Mouse (Mus musculus): ENCODE data around the gene Ctf2. TPM values are rescaled to one million over a fixed set of nuclear protein-coding genes. Genes with fewer than 3 reads are reported as not detected.

Ctf2 gene
- polyA plus RNA-seq, 1 experiment: not detected

DNA sequence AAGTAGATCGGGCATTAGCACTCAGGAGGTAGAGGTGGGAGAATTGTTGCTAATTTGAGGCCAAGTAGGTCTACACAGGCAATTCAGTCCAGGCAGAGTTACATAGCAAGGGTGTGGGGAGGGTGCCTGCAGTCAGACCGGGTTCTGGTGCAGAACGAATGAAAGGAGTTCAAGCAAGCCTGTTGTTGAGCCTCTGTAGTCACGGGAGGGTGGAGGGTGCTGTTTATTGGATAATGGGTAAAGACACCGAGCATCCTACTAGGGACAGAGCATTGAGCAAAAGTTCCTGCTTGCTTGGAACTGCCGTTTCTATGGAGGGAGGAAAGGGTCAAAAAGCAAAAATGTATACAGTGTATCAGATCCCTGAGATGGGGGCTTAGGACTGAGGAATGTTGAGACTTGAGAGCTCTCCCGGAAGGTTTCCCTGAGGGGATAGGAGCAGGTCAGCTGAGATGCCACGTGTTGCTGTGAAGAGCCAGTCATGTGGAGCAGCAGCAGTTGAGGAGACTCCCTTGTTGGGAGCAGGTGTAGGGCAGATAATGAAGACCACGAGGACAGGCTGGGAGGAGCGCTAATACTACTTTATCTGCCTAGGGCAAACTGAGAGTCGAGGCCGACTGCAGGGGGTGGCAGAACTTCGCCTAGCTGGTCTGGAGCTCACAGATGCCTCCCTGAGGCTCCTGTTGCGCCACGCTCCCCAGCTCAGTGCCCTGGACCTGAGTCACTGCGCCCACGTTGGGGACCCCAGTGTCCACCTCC is 35.1 kb upstream of the Ctf2 start:
- no peak for TF ChIP-seq GATA1 (IDR thresholded peaks at IDR 0.05; ENCODE audit: low read length)

DNA sequence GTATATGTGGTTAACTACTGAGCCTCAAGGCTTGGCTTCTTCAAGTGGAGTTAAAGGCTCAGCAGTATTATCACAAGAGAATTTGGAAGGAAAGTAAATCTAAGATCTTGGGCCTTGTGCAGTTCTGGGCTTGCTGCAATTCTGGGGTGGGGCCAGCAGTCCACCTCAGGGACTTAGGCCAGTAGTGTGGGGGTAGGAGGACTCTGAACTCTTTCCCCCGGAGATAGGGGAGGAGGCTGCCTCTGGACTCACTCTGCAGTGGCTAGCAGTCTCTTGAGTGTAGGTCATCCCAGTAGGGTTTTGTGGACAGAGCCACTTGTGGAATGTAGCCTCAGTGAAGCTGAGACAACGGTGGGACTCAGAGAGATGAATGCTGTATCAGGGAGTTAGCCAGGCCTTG is 33.8 kb upstream of the Ctf2 start:
- TF ChIP-seq GATA1 (IDR thresholded peaks at IDR 0.05; ENCODE audit: low read length): no peak

DNA sequence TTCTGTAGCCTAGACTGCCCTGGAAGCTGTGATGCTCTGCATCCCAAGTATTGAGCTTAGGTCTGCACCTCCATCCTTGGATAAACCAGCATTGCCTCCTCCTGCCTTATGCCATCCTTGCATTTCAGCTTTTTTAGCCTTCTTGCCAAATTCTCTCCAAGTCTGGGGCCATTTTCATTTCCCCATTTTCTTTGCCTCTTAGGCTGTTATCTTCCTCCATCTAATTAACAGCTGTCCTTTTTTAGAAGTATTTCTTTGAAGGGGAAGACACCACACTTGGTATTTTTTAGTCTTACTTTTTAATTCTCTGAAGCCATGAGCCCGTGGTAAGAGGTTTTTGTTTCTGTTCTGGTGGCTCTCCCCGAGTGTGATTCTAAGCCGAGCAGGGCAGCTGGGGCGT is 31.7 kb upstream of the Ctf2 start:
- no peak for TF ChIP-seq GATA1 (IDR thresholded peaks at IDR 0.05; ENCODE audit: low read length)

DNA sequence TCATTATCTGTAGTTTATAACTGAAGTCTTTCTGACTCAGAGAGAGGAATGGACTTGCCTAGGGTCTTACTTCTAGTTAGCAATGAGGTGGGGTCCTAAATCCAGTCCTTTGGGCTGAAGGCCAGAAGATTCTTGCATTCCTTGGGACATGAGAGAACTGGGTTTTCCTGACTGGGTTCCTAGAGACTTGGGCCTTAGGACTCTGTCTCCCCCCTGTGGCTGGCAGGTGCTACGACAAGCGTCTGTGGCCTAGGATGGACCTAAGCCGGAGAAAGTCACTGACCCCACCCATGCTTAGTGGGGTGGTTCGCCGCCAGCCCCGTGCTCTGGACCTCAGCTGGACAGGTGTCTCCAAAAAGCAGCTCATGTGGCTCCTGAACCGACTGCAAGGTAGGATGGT is 29.1 kb upstream of the Ctf2 start:
- no peak for TF ChIP-seq GATA1 (IDR thresholded peaks at IDR 0.05; ENCODE audit: low read length)

DNA sequence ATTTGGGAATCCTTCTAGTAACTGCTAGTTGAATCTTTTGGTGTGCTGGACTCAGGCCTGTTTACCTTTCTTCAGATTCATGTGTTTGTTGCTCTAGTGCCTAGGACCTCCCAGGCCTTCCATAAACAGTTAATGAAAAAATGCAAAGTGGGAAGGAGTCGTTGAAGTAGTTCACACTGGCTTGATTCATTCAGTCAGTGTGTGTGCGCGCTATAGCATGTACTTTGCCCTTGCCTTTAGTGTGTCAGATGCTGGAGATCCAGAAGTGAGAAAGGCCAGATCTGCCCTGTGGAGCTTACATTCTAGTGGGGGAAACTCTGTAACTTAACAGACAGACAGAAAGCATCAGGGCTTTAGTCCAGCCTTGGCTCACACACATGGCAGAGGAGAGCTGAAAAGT is 28.5 kb upstream of the Ctf2 start:
- no peak for TF ChIP-seq GATA1 (IDR thresholded peaks at IDR 0.05; ENCODE audit: low read length)

DNA sequence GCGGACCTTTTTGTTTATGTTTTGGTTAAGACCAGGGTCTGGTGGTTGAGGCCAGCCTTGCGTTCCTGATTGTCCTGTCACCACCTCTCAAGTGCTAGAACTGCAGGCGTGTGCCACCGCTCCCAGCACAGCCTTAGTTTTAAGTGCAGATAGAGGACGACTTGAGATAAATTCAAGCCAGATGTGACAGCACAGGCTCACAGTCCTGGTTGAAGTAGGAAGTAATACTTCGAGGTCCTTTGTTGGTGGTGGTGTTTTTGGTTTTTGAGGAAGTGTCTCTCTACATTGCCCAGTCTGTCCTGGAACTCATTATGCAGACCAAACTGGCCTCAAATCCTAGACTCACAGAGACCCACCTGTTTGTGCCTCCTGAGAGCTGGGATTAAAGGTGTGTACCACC is 27.8 kb upstream of the Ctf2 start:
- no peak for TF ChIP-seq GATA1 (IDR thresholded peaks at IDR 0.05; ENCODE audit: low read length)

DNA sequence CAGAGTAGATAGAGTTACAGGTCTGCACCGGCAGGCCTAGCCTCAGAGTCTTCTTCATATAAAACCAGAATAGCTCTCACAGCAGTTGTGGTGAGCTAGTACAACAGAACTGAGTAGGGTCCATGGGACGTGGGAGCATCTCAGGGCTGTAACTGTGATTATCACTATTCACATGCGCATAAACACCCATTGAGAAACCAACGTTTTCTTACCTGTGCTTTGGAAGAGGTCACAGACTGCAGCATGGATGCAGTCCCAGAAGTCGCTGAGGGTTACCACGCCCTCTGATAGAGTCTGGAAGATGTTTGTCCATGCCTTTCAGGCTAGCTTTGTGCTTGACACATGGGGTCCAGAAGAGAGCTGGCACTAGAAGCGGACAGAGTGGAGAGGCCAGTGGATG is 21.8 kb upstream of the Ctf2 start:
- TF ChIP-seq GATA1 (IDR thresholded peaks at IDR 0.05; ENCODE audit: low read length): no peak

DNA sequence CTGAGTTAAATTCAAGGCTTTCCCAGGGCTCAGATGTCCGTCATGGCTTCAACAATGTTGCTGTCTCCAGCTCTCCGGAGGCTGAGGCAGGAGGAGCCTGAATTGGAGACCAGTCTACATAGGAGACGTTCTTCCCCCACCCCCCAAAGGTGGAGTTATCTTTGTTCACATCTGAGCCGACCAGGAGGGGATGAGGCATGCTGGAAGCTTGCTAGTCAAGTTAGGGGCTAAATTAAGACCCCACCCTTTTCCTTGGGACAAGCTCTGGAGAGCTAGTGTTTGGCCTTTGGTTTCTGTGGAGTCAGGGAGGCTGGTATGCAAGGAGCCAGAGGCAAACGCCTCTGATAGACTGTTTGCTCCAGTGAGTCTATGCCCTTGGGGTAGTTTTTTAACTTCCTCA is 21.2 kb upstream of the Ctf2 start:
- TF ChIP-seq GATA1 (IDR thresholded peaks at IDR 0.05; ENCODE audit: low read length): no peak

DNA sequence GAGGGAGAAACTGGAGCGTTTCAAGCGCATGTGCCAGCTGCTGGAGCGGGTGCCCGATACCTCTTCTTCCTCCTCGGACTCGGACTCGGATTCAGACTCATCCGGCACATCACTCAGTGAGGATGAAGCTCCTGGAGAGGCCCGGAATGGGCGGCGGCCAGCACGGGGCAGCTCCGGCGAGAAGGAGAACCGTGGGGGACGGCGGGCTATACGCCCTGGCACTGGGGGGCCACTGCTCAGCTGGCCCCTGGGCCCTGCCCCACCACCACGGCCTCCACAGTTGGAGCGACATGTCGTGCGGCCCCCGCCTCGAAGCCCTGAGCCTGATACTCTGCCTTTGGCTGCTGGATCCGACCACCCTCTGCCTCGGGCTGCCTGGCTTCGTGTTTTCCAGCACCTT is 20.1 kb upstream of the Ctf2 start:
- no peak for TF ChIP-seq GATA1 (IDR thresholded peaks at IDR 0.05; ENCODE audit: low read length)

DNA sequence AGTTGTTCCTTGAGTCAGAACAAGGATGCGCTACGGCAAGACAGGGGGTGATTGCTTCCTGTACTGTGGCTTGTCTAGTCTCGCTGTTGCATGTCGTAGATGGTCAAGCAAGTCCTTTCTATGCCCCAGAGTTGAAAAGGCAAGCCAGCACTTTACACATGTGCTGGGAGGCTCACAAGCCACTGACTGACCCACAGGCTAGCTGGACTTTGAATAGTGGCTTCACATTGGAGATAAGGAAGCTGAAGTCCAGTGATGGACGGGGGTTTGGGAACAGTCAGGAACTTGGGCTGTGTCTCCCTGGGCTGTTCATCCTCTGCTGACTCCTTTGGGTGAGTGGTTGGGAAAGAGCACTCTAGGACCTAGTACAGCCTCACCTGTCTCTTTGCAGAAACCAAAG is 19.7 kb upstream of the Ctf2 start:
- no peak for TF ChIP-seq GATA1 (IDR thresholded peaks at IDR 0.05; ENCODE audit: low read length)

DNA sequence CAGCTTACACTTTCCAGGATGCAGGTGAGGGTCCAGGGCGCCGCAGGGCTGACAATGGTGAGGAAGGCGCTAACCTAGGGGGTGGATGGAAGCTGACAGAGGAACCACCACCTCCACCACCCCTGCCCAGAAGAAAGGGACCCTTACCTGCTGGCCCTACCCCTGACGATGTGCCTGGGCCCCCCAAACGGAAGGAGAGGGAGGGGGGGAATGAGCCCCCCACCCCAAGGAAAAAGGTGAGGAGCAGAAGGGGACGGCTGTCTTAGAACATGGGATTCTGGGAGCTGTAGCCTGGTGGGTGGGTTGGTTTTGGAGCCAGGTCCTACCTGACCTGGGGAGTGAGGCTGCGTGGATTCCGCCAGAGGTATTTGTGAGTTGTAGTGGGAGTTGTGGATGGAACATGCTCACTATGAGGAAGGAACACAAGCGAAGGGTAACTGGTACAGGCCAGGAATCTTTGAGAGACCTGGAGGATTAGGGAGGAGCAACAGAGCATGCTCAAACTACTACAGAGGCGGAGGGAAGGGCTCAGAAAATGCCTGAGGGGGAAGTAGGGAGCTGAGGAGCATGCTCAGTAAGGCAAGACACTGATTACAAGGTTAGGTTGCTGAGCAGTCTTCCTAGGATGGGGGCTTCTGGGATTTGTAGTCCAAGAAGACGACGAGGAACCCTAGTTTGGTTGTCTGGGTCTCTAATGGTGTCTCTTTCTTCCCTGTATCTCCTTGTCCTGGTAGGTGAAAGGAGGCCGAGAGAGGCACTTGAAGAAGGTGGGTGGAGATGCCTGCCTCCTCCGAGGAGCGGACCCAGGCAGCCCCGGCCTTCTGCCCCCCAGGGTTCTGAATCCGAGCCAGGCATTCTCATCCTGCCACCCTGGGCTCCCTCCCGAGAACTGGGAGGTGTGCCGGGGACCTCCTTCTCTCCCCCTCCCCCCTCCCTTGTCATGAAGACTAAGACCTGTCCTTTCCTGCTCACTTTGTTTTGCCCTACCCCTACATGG is 18.5 kb upstream of the Ctf2 start:
- no peak for TF ChIP-seq GATA1 (IDR thresholded peaks at IDR 0.05; ENCODE audit: low read length)

DNA sequence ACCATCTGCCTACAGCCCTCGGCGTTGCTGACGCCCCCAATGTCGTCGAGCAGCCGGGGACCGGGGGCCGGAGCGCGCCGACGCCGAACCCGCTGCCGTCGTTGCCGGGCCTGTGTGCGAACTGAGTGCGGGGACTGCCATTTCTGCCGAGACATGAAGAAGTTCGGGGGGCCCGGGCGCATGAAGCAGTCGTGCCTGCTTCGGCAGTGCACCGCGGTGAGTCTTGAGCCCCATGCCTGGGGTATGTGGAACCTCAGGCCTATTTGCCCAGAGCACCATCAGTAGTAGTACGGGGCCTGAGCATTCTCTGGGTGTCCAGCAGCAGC is 16.2 kb upstream of the Ctf2 start:
- TF ChIP-seq GATA1 (IDR thresholded peaks at IDR 0.05; ENCODE audit: low read length): no peak

DNA sequence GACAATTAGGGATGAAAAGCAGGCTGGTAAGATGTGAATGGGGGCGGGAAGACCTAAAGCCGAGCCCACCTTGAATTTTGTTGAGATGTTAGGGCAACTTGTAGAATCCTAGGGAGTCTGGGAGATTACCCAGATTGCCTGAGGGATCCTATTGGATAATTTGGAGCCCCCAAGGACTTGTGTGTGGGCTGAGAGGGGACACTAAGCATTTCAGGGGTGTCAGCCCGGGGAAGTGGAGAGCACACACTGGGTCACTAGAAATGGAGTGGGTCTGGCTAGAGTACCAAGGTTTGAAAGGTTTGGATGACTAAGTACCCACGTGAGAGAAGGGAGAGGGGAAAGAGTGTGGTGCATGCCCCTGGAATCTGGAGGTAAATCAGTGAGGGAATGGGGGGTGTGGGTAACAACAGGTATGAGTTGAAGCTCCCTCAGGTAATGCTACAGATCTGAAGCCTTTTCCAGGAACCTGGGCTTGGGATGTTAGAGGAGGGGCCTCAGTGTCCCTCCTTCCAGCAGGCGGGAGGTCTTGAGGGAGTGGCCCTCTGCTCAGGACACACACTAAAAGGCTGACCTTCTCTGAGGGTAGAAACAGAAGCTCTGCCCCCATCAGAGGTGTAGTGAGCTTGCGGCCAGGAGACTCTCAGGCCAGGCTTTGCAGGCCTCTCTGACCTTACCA is 15.7 kb upstream of the Ctf2 start:
- no peak for TF ChIP-seq GATA1 (IDR thresholded peaks at IDR 0.05; ENCODE audit: low read length)

DNA sequence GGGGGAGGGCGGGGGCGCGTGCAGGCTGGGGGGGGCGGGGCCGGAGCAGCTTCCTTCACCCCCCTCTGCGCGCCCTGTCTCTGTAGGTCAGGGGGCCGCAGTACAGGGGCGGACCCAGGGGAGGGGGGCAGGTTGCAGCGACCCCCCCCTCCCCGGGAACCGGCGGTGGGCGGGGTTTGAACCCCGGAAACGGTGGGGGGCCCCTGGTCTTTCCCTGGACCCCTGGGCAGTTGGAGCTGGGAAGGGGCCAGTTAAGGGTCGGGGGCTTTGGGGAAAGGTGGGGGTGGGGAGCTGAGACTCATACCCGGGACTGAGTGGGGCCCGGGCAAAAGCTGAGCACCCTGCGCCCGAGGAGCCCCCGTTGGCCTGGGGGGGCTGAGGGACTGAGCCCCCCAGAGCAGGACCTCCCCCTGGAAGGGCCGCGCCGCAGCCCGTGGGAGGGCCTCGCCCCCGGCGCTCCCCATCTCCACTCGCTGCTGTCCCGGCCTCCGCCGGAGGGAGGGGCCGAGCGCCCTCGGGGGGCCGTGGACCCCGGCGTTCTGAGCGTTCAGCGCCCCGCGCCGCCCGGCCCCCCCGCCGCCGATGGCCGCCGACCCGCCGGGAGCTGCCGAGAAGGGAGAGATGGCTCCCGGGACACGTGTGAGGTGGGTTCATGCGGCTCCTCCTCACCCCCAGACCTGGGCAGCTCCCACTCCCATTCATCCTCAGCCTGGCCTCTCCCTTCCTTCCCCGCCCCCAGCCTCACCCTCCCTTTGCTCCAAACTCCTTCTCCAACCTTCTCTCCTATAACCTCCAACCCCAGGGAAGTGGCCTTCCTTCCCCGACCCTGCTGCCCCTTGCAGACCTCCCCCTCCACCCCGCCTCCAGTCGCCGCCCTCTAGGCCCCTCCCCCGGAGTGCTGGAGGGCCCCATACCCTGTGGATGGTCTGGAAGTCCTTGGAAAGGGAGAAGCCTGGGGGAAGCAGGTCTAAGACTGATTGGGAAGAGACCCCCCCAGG is 14.8 kb upstream of the Ctf2 start:
- TF ChIP-seq GATA1 (IDR thresholded peaks at IDR 0.05; ENCODE audit: low read length): no peak

All from G1E-ER4 (cell line).